Mouse (Mus musculus) gonadal fat pad, adult 2 months (tissue): ENCODE results near the gene Klhl29. TPM values are rescaled to one million over a fixed set of nuclear protein-coding genes. Genes with fewer than 3 reads are reported as not detected.

Experiments
- DNase-seq: peaks from one replicate; pipeline ENCODE4 v3.0.0-alpha.2; 2012; ENCODE audit warnings: low read depth
- polyA plus RNA-seq: library from polyadenylated mRNA; depleted of rRNA; stranded (reverse); fragments of >200 nt; gene quantifications from 2 replicates; pipeline ENCODE4 v1.2.3, GENCODE M21; 2012

Gene Klhl29
- polyA plus RNA-seq, 1 experiment, result 4.6 TPM

DNA sequence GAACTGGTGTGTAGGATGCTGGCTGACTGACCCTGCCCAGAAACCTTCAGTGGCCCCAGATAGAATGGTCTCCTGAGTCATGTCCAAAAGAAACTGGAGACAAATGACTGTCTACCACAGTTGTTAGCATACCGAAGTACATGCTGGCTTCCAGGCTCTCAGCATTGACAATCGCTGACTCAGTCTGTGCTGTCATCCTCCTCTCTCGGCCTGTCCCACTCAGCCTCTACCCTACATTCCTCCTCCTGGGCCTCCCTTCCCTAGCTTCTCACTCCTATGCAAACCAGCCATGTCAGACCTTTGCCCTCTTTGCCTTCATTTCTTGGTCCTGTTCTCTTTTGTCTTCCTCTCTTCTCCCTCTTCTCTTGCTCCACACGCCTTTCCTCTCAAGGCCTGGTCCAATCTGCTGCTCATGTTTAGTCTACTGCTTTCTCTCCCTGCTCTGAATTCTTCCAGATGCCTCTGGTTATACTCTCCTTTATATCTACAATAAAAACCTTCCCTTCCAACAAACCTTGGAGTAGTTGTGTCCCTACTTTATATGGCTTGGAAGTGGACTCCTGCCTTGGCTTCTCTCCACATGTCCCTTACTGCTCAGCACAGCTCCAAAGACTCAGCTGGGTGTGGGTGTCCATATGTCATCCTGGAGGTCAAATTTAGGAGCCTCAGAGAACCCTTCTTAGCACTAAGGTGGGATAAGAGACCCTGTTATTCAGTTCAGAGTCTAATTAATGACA lies 121.1 kb downstream of the Klhl29 start:
- DNase-seq, result no peak

DNA sequence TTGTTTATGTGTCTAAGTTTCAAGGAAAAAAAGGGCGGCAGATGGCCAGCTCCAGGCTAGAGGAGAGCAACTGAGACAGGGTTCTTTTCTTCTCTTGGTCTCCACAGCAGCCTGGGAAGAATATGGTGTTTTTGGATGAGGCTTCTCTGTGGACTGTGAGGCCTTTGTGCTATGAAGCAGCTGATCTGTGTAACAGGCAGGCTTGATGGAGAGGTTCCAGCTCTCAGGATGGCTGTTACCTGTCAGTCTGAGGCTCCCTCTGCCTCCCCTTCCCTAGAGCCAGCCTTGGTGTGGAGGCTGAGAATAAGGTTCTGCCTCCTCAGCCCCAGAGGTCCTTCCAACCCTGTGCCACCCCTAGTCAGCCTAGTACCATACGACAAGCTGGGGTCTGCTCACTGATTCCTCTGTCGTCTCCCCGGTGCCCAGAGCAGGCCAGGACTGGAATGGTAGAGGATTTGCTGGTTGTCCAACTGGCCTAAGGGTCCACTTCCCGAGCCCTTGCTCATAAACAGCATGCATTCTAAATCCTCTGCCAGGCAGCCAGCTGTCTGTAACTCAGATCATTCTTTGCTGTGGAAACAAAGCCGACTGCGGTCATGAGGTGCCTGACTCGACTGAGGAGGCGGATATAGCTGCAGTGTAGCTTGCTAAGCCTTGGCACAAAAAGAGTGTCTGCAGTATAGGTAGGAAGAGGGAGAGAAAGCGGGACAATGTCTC lies 122.0 kb downstream of the Klhl29 start:
- DNase-seq, result no peak

DNA sequence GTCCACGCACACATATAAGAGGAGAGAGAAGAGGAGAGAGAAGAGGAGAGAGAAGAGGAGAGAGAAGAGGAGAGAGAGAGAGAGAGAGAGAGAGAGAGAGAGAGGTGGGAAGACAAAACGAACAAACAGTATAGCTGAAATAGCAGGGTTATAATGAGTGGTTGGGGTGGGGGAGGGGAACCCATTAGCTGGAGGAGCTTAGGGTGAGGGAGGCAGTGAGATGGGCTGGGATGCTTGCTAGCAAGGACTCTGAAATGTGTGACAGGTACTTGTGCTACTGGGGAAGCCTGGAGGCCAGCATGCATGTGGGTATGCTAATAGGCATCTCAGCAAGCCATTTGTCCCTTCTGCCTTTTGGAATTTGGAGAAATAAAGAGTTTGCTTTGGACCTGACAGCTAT lies 122.9 kb downstream of the Klhl29 start:
- DNase-seq, result no peak

DNA sequence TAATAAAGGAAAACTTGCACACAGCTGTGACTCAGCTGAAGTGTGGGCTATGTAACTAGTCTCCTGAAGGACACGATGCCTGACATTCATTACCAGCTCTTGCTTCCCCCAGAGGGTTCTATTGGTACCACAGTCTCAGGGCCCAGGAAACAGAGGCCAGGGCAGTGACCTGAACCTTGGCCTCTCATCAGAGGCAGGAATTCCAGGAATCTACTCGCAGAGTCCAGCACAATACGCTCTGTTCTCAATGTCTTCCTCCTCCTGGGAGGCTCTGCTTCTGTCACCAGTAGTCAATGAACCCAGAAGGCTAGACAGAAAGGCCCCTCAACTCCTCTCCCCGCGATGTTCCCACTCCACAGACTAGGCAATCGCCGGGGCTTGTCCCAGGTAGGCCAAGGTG lies 125.4 kb downstream of the Klhl29 start:
- DNase-seq, result no peak

DNA sequence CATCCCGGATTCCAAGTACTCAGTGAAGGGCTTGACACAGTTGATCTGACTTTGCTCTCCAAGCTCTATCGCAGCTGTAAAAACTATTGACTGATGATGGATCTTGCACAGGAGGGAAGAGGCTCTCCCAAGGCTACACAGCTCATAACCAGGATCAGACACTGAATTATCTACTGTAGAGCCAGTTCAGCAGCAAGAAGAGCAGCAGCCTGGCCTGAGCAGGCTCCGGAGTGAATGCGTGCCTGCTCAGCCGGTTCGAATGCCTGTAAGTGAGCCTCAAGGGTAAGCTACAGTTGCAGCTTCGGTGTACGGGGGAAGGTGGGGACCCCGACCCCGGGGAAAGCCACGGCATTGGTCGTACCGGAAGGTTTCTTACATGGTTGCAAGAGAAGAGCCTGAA lies 126.4 kb downstream of the Klhl29 start:
- no peak for DNase-seq

DNA sequence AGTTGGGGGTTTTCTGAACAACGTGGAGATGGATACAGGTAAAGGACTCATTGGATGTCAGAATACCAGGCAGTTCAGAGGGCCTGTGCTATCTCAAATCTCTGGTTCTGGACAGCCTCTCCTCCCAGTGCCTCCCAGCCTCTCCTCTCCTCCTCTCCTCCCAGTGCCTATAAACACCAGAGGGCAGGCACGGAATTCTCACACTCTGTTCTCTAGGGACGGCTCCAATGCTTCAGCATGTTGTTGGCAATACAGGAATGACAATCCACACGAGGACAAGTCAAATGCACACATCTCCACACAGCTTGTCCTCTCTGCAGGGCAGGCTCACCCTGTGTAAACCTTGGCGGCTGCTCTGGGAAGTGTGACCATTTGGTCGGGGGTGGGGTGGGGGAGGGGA lies 128.0 kb downstream of the Klhl29 start:
- DNase-seq, result no peak

DNA sequence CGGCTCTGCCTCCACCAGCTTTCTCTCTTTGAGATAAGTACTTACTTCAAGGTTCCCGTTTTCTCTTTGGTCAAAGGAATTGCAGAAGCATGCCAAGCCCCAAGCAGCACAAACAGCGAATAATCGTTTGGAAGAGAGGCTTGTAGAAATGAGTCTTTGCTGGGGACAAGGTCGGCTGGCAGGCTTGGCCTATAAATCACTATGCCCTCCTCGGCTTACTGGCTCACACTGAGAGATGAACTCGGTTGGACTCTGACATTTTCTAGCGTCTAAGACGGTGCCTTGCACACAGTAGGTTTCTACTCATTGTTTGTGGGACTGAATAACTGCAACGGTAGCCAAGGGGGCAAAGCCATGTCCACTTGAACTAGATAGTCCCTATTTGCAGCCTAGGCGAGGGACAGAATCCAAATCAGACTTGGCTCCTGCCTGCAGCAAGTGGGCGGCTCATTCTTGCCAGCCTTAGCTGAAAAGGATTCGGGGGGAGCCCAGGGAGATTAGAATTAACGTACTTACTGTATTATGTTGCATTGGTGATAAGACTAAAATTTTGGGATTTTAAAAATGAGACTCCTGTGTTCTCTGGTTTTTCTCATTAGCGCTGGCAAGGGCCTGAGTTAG lies 128.7 kb downstream of the Klhl29 start:
- DNase-seq, result no peak

DNA sequence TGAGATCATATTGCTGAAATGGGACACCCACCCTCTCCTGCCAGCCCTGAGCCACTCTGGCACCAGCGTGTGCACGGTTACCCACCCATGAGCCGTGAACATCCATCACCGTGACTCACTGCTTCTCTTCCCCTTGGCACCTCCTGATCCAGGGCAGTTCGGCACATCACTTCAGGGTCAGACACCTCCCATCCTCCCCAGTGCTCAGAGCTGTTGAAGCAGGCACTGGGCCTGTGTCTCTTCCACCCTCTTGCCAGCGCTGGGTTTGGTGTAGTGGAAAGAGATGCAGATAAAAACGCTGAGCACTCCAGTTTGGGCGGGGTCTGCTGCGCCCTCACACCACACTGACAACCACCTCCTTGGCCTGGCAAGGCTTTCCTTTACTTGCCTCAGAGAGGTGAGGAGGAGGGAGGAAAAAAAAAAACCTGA lies 129.3 kb downstream of the Klhl29 start:
- no peak for DNase-seq

DNA sequence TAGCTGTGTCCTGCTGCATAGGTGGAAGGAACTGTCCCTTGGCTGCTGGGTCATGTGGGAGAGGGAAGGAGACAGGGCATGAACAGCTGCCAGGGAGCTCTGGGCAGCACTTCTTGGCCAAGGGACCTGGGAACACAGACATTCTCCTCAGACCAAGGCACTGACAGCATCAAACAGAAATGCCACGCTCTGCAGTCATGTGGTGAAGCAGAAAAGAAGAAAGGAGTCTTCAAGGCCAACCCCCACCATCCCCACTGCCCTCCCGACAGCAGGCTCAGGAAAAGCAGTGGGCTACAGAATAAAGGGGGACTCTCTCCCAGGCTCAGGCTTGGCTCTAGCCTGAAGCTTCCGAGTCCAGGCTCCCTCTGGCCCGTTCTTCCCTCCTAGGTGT lies 130.3 kb downstream of the Klhl29 start:
- DNase-seq, result no peak

DNA sequence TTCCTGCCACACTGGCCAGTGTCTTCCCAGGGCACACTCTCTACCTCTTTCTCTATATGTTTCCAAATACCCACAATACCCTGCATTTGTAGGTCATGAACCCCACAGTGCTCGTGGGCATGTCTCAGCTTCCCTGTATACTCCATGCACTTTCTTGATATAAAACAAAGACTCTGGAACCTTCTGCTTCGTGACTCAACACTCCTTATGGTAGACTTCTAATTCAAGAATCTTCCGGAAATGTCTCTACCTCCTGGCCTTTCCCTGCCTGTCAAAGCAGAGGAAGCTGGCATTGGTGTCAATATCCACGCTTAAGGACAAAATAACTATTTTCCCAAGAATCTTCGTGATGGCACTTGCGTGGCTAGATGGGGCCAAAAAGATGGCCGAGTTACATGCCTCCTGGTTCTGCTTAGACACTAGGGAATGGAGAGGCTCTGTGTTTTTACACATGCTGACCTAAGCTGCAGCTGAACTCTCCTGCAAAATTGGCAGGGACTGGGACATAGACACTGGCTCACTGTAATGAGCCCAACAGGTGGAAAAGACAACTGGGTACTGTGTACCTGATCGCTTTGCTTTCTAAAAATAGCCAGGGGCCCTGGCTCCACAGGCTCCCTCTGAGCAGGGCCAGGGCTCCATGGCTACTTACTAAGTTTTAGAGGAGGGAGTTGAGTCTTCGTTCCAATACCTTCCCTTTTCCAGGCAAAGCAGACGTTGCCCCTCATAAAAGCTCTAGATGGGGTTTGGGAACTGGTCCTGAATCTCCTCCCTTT lies 130.9 kb downstream of the Klhl29 start:
- DNase-seq, result no peak

DNA sequence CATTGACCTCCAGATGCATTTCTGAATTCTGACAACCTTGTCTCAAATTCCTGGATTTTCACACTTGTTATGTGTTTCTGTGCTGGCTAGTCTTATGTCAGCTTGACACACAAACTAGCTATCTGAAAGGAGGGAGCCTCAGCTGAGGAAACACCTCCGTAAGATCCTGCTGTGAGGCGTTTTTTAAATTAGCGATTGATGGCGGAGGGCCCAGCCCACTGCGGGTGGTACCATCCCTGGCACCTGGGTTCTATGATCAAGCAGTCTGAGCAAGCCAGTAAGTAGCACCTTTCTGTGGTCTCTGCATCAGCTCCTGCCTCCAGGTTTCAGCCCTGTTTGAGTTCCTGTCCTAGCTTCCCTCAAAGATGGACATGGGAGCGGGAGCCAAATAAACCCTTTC lies 131.6 kb downstream of the Klhl29 start:
- no peak for DNase-seq

DNA sequence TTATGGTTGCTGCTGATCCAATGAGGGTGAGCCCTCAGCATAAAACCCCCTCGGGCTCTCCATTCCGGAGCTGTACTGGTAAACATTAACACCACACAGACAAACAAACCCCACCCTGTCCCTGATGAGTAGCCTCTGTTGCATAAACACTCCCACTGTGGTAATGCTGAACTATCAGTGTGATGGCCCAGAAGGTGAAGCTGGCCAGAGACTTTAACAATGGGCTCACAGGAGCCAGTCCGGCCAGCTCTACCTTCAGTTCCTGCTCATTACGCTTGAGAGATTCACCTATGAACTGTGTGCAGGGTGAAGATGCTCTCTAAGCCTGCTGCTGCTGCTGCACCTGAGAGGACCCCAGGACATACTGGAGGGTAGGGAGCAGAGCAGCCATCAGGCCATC lies 132.0 kb downstream of the Klhl29 start:
- DNase-seq, result no peak

DNA sequence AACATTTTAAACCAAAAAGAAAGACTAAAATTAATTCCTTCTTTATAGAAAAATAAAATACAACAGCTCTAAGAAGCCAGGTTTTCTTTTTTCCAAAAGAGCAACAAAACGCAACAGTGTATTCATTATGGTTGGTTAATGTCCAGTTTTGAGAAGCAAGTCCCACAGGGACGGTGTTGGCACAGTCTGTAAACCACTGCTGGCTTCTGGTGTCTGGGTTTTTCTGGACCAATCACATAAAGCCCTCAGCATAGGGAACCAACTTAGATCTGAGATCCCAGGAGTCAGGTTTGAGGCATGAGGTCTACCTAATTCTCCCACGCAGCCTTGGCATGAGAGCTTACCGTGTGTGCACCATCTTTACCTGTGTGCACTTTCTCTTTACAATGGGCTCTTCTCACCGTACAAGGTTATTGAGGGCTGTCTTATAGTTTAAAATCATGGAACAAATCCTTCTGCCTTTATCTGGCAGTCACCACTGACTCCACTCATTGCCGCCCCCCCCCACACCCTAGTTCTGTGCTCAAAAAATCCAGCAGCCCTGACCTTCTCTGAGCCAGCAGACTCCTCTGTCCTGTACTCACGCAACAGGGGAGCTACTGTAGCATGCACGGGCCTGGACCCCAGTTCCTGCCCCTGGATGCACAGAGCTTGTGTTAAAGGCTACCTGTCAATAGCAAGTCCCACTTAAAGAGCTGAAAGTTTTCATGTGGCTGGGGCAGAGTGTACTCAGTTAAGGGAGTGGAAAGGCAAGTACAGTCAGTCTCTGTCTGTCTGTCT lies 132.7 kb downstream of the Klhl29 start:
- no peak for DNase-seq

DNA sequence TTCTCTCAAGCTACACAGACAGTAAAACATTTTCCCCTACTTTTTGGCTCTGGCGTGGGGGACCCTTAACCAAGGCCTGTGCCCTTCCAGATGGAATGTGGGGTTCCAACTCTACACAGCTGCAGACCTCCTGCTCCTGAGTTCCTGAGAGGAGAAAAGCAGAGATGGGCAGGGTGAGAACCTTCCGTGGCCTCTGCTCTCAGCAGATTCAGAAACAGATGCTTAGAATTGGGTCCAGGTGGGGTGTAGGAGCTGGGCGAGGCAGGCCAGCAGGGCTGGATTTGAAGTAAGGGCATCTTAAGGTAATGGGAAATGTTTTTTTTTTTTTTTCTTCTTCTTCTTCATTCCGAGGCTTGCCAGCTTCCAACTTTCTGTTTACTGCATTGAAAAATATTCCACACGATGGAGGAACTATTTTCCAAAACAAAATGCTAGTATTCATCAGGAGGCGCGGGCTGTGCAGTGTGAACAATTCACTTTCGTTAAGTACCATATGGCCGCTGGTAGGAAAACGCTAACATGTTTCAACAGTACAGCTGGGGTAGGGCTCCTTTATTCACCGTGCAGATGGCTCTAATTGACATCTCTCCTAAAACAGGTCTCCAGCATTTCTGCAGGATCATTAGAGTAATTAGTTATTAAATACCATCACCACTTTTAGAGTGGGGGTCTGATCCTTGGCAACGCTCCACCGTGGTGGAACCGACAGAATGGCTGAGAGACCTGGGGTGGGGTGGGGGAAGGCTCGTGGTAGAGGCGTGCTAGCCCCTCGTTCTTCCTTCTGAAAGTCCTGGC lies 135.8 kb downstream of the Klhl29 start:
- DNase-seq, result no peak

DNA sequence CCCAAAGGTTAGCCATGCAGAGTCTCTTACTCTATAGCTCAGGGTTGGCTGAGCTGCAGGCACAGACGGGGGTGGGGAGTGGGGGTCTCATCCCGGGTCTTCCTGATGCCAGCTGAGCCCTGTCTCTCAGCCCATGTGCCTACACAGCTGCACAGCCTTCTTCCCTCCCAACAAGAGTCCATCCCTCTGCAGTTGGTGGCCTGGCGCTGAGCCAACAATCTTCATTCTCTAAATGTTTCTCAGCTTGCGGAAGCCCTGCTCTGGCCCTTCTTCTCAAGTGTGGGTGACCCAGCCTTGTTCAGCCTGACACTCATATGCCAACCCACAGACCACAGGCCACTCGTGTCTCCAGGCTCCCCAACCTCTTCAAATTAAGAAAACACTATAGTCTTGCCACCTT lies 138.4 kb downstream of the Klhl29 start:
- DNase-seq, result no peak

DNA sequence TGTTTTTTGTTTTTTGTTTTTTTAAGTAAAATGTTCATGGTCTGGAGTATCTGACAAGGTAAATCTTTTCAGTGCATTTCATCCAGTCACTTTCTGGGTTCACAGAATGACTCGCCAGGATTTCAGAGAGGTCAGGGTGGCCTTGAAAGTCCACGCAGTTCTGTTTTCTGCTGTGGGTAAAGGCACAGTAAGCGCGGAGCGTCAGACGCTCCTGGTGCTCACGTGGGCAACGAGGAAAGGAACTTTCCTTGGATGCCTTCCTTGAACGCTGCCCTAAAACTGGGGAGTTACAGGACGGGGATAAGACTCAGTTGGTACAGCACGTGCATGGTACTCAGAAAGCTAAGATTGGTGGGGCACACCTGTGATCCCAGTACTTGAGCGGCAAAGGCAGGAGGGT lies 139.9 kb downstream of the Klhl29 start:
- DNase-seq, result no peak

DNA sequence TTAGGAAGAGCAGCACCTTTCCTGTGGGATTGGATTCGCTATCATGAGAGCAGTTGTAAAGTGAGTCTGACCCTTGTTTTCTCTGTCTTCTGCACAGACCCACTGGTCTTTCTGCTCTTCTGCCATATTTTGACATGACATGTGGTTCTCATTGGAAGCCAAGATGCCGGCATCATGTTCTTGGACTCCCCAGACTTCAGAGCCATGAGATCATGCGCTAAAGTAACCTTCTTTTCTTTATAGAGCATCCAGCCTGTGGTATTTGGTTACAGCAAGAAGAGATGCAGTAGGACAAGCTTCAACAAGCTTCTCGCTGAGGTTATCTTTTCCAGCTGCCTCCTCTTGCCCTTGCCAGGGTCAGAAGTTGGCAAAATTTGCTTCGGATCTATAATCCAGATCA lies 145.0 kb downstream of the Klhl29 start:
- DNase-seq, result no peak

DNA sequence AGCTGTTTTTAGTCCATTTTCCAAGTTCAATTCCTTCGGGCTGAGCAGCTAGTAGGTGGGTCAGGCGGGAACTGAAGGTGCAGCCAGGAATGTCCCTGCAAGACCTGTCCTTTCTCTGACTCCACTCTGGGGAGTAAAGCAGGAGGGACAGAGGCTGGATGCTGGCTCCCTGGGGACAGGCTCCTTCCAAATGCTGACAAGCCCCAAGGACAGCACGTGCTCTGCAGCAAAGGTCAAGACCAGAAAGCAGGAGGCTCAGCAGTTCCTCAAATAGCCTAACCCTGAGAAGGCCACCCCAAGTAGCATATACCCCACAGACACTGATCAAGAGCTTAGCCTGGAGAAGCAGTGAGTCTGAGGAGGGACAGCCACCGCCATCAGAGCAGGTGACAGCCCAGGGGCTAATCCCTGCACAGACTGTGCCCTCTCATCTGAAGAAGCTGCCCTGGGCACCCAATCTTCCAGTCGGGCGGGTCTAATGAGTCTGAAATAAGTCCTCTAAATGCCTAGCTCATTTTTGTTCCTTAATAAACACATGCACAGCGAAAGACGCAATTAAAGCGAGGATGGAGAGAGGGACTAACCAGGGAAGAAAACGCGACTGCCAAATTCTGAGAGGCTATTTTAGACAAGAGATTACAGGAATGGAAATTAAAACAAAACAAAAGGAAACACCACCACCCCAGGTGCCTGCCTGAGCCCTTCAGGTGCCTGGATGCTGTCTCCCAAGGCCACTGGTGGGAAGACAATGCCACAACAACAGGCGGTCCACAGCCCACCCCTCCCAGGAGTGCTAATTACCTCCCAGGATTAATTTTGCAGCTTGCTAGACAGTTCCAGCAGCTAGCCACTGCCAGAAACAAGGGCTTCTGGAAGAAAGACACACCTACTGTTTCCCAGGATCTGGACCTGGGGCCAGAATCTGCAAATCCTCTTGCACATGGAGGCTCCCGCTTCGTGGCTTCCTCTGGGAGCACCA lies 148.5 kb downstream of the Klhl29 start:
- no peak for DNase-seq

DNA sequence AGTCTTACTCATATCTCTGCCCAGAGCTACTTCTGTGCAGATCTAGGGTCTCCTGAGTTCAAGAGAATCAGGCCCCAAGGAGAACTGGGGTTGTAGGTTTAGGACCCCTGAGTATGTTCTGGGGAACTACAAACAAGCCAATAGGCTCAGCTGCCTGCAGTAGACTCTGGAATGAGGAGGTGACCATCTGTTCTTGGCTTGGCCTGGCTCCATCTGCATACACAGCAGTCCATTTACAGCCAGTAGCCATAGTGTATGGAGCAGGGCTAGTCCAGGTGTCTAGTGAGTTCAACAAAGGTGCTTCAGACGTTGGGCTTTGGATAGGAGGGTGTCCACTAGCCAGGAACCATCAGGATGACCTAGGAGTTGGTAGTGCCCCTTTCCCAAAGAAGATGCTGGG lies 151.9 kb downstream of the Klhl29 start:
- DNase-seq, result no peak
